ENCODE assay signal across 8 mouse cellular contexts in the genomic region with DNA sequence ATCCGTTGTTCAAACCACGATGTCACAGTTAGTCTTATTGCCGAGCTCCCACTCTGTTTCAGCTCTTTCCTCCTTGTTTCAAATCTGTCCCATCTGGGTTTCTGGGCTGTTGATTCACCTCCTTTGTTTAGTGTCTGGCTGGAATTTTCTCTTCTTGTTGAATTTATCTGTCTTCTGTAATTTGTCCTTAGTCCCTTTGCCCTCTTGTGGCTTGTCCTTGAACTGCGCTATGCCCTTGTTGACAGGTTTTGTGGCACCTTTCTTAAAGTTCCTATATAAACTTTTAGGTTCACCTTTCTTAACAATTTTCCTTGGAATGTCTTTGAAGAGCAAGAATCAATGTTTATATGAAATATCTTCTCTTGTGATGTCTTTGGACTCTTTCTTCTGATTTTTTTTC.
DNase-seq lines count a peak whose midpoint lies in the region; ATAC-seq and TF ChIP-seq lines count a peak whose summit lies in the region.

No protein-coding gene starts in this region.

- DNase-seq in layer of hippocampus, adult 11-12 months (ENCODE audit: low spot score), result peak; percentile 5
- DNase-seq in layer of hippocampus, adult 9-11 months, result no peak
- DNase-seq in CH12.LX (ENCODE audit: extremely low read depth), result peak; percentile 27
- DNase-seq in MEL-GATA-1-ER (ENCODE audit: extremely low read depth, low read depth), result peak; percentile 5
- no peak for DNase-seq in adrenal gland, postnatal 25 days
- no peak for DNase-seq in T-cell, adult 2 months (ENCODE audit: low spot score)

- H3K79me2 ChIP-seq in CH12.LX (replicated peaks; ENCODE audit: control insufficient read depth, extremely low read depth, insufficient read depth, poor library complexity, severe bottlenecking), result no peaks in the 10 kb centered on the region

- H3K4me3 ChIP-seq in CH12.LX (replicated peaks in 1 of 3; ENCODE audit: low read depth in 2 of 3, low read length in 2 of 3, poor library complexity in 1 of 3), result no peak overlapping the region
- H3K4me3 ChIP-seq in intestine, embryonic 15.5 days (replicated peaks), result no peak overlapping the region

- H3K4me2 ChIP-seq in CH12.LX (ENCODE audit: insufficient read depth, low read depth, poor library complexity, severe bottlenecking), result no peak overlapping the region
- no peak overlapping the region for H3K4me2 ChIP-seq in intestine, embryonic 15.5 days (replicated peaks)

- no peaks in the 10 kb centered on the region for H3K36me3 ChIP-seq in CH12.LX (replicated peaks in 1 of 2; ENCODE audit: control insufficient read depth in 1 of 2, insufficient read depth in 1 of 2, low read length in 1 of 2)
- no peaks in the 10 kb centered on the region for H3K36me3 ChIP-seq in intestine, embryonic 15.5 days

- dilution Hi-C loops in CH12.LX (cut with MboI; ENCODE audit: extremely low pct_ligation_motif_present, extremely low pct_unique_long_range_greater_than_20kb, low sequenced_read_pairs), result no loop called here

- no peaks in the 10 kb centered on the region for H3K9me3 ChIP-seq in CH12.LX (replicated peaks; ENCODE audit: low read length)
- no peaks in the 10 kb centered on the region for H3K9me3 ChIP-seq in intestine, embryonic 15.5 days

- TF ChIP-seq RAD21 in CH12.LX (IDR thresholded peaks at IDR 0.05; ENCODE audit: low read depth, low read length), result peak; percentile 20

- H3K27ac ChIP-seq in CH12.LX (ENCODE audit: insufficient read depth, low read depth), result no peak overlapping the region
- H3K27ac ChIP-seq in intestine, embryonic 15.5 days, result no peak overlapping the region

- H3K4me1 ChIP-seq in CH12.LX (ENCODE audit: control insufficient read depth in 1 of 2, insufficient read depth in 2 of 2), result no peaks in the 10 kb centered on the region
- H3K4me1 ChIP-seq in intestine, embryonic 15.5 days (replicated peaks), result no peaks in the 10 kb centered on the region

- H3K9ac ChIP-seq in CH12.LX (ENCODE audit: insufficient read depth, low read depth), result no peak overlapping the region
- no peak overlapping the region for H3K9ac ChIP-seq in intestine, embryonic 15.5 days

- TF ChIP-seq POLR2A in CH12.LX (IDR thresholded peaks at IDR 0.05; ENCODE audit: low read depth, low read length), result no peak

- peak; percentile 26 to 60; a peak in 3 of 4 replicates for TF ChIP-seq CTCF in CH12.LX (conservative IDR thresholded peaks at IDR 0.05 in 1 of 2, IDR thresholded peaks at IDR 0.05 in 1 of 2; ENCODE audit: low read depth in 2 of 2, low read length in 2 of 2)

- peak; percentile 22 to 45; a peak in 2 of 4 replicates for ATAC-seq in hematopoietic stem cell, adult 5-6 weeks (replicated peaks in 1 of 2; ENCODE audit: insufficient read depth in 1 of 2, low FRiP score in 2 of 2, low TSS enrichment in 1 of 2, low read depth in 1 of 2, poor library complexity in 2 of 2, severe bottlenecking in 2 of 2)
- no peak for ATAC-seq in intestine, embryonic 15.5 days

- no peak for TF ChIP-seq EP300 in CH12.LX (IDR thresholded peaks at IDR 0.05; ENCODE audit: low read length)

- WGBS in intestine, embryonic 15.5 days, result 68% methylated on average over 4 of the region's 4 CpGs

- in situ Hi-C loops in CH12.LX (cut with MboI; ENCODE audit: low pct_ligation_motif_present, low pct_unique_long_range_greater_than_20kb, low sequenced_read_pairs), result no loop called here

- H3K27me3 ChIP-seq in CH12.LX (replicated peaks), result no peaks in the 10 kb centered on the region
- no peaks in the 10 kb centered on the region for H3K27me3 ChIP-seq in intestine, embryonic 15.5 days (replicated peaks)

TF ChIP-seq in CH12.LX, 34 proteins besides CTCF, POLR2A, EP300 and RAD21:
- TF ChIP-seq SMC3 (IDR thresholded peaks at IDR 0.05; ENCODE audit: low read depth, low read length) (peak; percentile 26; the same call in 1 of the 2 replicates), USF2 (conservative IDR thresholded peaks at IDR 0.05; ENCODE audit: low read depth, low read length) (no peak), HCFC1 (IDR thresholded peaks at IDR 0.05; ENCODE audit: low read depth, low read length) (no peak)

Comparison
In these comparisons a context has a peak if more than half of its experiments do, and no peak if none do; other contexts are left out.
1. DNase-seq: peak in layer of hippocampus, adult 11-12 months (single experiment), CH12.LX (single experiment) and MEL-GATA-1-ER (single experiment); none in layer of hippocampus, adult 9-11 months (single experiment), adrenal gland, postnatal 25 days (single experiment) and T-cell, adult 2 months (single experiment).